Mouse (Mus musculus): ENCODE data around the gene Nav2. TPM values are rescaled to one million over a fixed set of nuclear protein-coding genes. Genes with fewer than 3 reads are reported as not detected.

The Nav2 gene
- polyA plus RNA-seq, 1 experiment from 2014 or later, result 5.8 TPM

DNA sequence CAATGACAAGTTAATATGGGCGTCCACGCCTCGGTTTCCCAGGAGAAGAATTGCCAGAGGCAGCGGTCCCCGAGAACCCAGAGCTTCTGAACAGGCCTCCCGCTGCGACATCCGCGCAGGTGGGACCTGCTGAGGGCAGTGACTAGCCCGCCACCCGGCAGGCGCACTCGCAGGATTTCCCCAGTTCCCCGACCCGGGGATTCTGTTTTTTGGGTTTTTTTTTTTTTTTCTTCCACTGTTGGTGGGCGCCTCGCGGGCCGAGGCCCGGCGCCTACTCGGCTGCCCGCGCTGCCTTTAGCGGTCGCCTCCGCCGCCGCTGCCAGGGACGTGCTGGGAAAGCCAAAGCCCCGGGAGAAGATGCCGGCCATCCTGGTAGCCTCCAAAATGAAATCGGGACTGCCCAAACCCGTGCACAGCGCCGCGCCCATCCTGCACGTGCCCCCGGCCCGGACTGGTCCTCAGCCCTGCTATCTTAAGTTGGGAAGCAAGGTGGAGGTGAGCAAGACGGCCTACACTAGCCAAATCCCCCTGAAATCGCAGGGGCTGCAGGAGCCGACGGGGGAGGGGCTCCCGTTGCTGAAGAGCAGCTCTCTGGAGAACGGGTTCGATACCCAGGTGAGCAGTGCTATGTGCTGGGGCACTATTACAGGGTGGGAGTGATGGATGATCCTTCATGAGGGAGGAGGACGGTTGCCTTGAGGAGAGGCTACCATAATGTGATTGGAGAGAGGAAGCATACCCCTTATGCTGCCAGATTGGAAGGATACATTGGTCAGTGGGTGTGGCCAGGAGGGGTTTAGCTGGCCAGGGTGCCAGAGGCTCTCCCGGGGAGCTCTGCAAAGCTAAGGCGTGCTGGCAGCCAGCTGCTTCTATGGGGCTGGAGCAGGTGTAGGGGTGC lies 338.3 kb downstream of the Nav2 start:
- Histone ChIP-seq H3K9ac (ENCODE audit: low read depth, low read length) (peak overlapping the region; percentile 64), H3K4me1 (replicated peaks; ENCODE audit: control insufficient read depth, insufficient read depth, low read length) (peaks cover 2% of the 10 kb centered on the region; the same call in 1 of the 2 replicates), H3K4me2 (replicated peaks; ENCODE audit: low read depth) (peak overlapping the region; percentile 93), H3K27ac (ENCODE audit: low read depth, low read length) (no peak overlapping the region), H3K9me3 (ENCODE audit: control insufficient read depth) (no peaks in the 10 kb centered on the region), H3K36me3 (ENCODE audit: control insufficient read depth, insufficient read depth) (no peaks in the 10 kb centered on the region), H3K27me3 (replicated peaks; ENCODE audit: control insufficient read depth, insufficient read depth, low read length) (peaks cover 9% of the 10 kb centered on the region), H3K4me3 (ENCODE audit: low read depth, low read length) (peak overlapping the region; percentile 56)
- whole genome bisulfite sequencing, result 4% methylated on average over 50 of the region's 50 CpGs
- no peak for ATAC-seq
- no peak for TF ChIP-seq CTCF (IDR thresholded peaks at IDR 0.05; ENCODE audit: low read depth)

- H3K27me3 ChIP-seq (replicated peaks; ENCODE audit: control insufficient read depth, insufficient read depth, low read length), result peaks cover 9% of the 10 kb centered on the region
- H3K9me3 ChIP-seq (ENCODE audit: control insufficient read depth), result no peaks in the 10 kb centered on the region
- H3K4me1 ChIP-seq (replicated peaks; ENCODE audit: control insufficient read depth, insufficient read depth, low read length), result peaks cover 2% of the 10 kb centered on the region; the same call in 1 of the 2 replicates
- peak overlapping the region; percentile 93 for H3K4me2 ChIP-seq (replicated peaks; ENCODE audit: low read depth)
- 0 out of 2 replicates have a peak overlapping the region, but pooled peaks have one; percentile 7 for H3K9ac ChIP-seq (ENCODE audit: low read depth, low read length)
- H3K36me3 ChIP-seq (ENCODE audit: control insufficient read depth, insufficient read depth), result no peaks in the 10 kb centered on the region
- peak; percentile 44 for TF ChIP-seq CTCF (IDR thresholded peaks at IDR 0.05; ENCODE audit: low read depth)
- WGBS, result 38% methylated on average over 8 of the region's 8 CpGs
- no peak overlapping the region for H3K27ac ChIP-seq (ENCODE audit: low read depth, low read length)
- ATAC-seq, result no peak
- peak overlapping the region; percentile 56 for H3K4me3 ChIP-seq (ENCODE audit: low read depth, low read length)
Measured at GRCm38 (mm10) chr7:49247744-49248331, 339.3 kb downstream of the Nav2 start.

DNA sequence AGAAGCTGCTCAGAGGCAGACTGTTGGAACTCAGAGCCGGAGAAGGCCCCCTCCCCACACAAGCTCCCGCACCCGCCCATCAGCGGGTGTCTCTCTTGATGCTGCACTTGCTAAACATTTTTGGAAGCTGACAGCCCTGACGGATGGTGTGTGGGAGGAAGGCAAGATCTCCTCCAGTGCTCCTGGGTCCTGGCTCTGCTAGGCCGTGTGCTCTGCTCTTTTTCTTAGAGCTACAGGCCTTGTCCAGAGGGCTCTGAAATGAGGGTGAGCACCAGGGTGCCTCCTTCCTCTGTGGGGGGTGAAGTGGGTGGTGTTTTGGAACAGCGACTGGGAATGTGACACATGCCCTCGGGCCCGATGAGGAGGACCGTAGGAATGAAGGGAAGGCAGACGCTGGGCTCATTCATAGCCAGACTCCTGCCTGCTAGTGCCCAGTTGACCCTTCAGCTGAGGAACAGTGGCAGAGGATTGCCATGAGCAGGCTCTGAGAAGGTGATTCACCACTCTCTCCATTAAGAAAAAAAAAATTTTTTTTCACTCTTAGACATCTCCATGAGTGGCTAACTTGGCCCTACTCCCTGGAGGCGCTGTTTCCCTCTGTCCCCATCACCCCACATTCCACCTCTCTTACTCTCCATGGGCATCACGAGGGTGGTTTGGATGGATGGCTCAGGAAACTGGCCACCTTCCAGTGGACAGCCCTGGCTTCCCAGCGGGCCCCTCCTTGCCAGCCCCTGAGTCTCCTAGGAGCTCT lies 340.0 kb downstream of the Nav2 start:
- Histone ChIP-seq H3K4me1 (replicated peaks; ENCODE audit: control insufficient read depth, insufficient read depth, low read length) (peaks cover 2% of the 10 kb centered on the region; the same call in 1 of the 2 replicates), H3K36me3 (ENCODE audit: control insufficient read depth, insufficient read depth) (no peaks in the 10 kb centered on the region), H3K4me3 (ENCODE audit: low read depth, low read length) (peak overlapping the region; percentile 56), H3K4me2 (replicated peaks; ENCODE audit: low read depth) (peak overlapping the region; percentile 93), H3K27me3 (replicated peaks; ENCODE audit: control insufficient read depth, insufficient read depth, low read length) (peaks cover 9% of the 10 kb centered on the region), H3K27ac (ENCODE audit: low read depth, low read length) (no peak overlapping the region), H3K9ac (ENCODE audit: low read depth, low read length) (0 out of 2 replicates have a peak overlapping the region, but pooled peaks have one; percentile 7), H3K9me3 (ENCODE audit: control insufficient read depth) (no peaks in the 10 kb centered on the region)
- WGBS, result 45% methylated on average over 14 of the region's 14 CpGs
- no peak for ATAC-seq
- TF ChIP-seq CTCF (IDR thresholded peaks at IDR 0.05; ENCODE audit: low read depth), result peak; percentile 6; the same call in 1 of the 2 replicates

DNA sequence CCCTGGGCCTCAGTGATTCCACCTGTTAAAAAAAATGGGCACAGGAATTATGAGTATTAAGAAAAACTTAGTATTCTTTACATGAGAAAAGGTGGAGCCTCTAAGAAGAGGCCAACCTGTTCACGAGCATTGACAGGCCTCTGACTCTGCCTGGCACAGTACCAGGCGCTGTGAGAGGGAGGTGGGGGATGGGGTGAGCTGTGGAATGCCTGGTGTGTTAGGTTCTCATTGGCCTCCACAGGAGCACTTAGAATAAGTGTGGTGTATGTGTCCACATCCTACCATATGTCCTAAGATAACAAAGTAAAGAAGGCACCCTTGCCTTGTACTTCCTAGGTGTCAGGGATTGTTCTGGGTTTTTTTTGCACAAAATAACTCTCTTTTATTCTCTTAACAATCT lies 340.9 kb downstream of the Nav2 start:
- Histone ChIP-seq H3K4me3 (ENCODE audit: low read depth, low read length) (no peak overlapping the region), H3K4me1 (replicated peaks; ENCODE audit: control insufficient read depth, insufficient read depth, low read length) (peaks cover 2% of the 10 kb centered on the region; the same call in 1 of the 2 replicates), H3K4me2 (replicated peaks; ENCODE audit: low read depth) (peak overlapping the region; percentile 93), H3K9me3 (ENCODE audit: control insufficient read depth) (no peaks in the 10 kb centered on the region), H3K27me3 (replicated peaks; ENCODE audit: control insufficient read depth, insufficient read depth, low read length) (peaks cover 9% of the 10 kb centered on the region), H3K36me3 (ENCODE audit: control insufficient read depth, insufficient read depth) (no peaks in the 10 kb centered on the region), H3K9ac (ENCODE audit: low read depth, low read length) (no peak overlapping the region), H3K27ac (ENCODE audit: low read depth, low read length) (no peak overlapping the region)
- ATAC-seq, result no peak
- 54% methylated on average over 2 of the region's 2 CpGs for WGBS
- no peak for TF ChIP-seq CTCF (IDR thresholded peaks at IDR 0.05; ENCODE audit: low read depth)

- ATAC-seq, result no peak
- Histone ChIP-seq H3K27ac (ENCODE audit: low read depth, low read length) (no peak overlapping the region), H3K9ac (ENCODE audit: low read depth, low read length) (no peak overlapping the region), H3K4me3 (ENCODE audit: low read depth, low read length) (no peak overlapping the region), H3K27me3 (replicated peaks; ENCODE audit: control insufficient read depth, insufficient read depth, low read length) (peaks cover 9% of the 10 kb centered on the region), H3K4me1 (replicated peaks; ENCODE audit: control insufficient read depth, insufficient read depth, low read length) (peaks cover 2% of the 10 kb centered on the region; the same call in 1 of the 2 replicates), H3K36me3 (ENCODE audit: control insufficient read depth, insufficient read depth) (no peaks in the 10 kb centered on the region), H3K9me3 (ENCODE audit: control insufficient read depth) (no peaks in the 10 kb centered on the region), H3K4me2 (replicated peaks; ENCODE audit: low read depth) (no peak overlapping the region)
- TF ChIP-seq CTCF (IDR thresholded peaks at IDR 0.05; ENCODE audit: low read depth), result peak; percentile 97
- WGBS, result 5% methylated on average over 9 of the region's 9 CpGs
Measured at GRCm38 (mm10) chr7:49249996-49250395, 341.5 kb downstream of the Nav2 start.

All from intestine, postnatal 0 days (tissue).